Mouse (Mus musculus) stomach, embryonic 14.5 days (tissue): Measurements from ENCODE around the gene Arpc1b. TPM values are rescaled to one million over a fixed set of nuclear protein-coding genes. Genes with fewer than 3 reads are reported as not detected.
"Not testable (repeated sequence)": the region's sequence is repeated elsewhere in the genome, so short reads cannot be mapped to it uniquely, and the experiment has no call there.

ENCODE experiments used
- ATAC-seq: fragments of 200-750 bp; cut with Nextera tagmentation; 2 replicates; pipeline ENCODE4 v1.8.0; 2017; ENCODE audit warnings: low read depth, moderate TSS enrichment; ENCODE audit not compliant: insufficient number of reproducible peaks, insufficient read depth, low FRiP score
- H3K27ac ChIP-seq: fragments of 300-500 bp; sonication (generic); 2 replicates; pipeline ENCODE4 v1.5.1; 2014; ENCODE audit warnings: mild to moderate bottlenecking, low read length, moderate library complexity, mixed read lengths
- H3K27me3 ChIP-seq: fragments of 300-500 bp; sonication (generic); 2 replicates; pipeline ENCODE4 v1.6.1; 2014; ENCODE audit warnings: low read length, control low read depth, mixed read lengths; ENCODE audit not compliant: control insufficient read depth, insufficient read depth
- H3K36me3 ChIP-seq: fragments of 300-500 bp; sonication (generic); 2 replicates; pipeline ENCODE4 v1.6.1; 2014; ENCODE audit warnings: mild to moderate bottlenecking, control low read depth, low read length, moderate library complexity, mixed read lengths; ENCODE audit not compliant: control insufficient read depth, insufficient read depth
- H3K4me1 ChIP-seq: fragments of 300-500 bp; sonication (generic); 2 replicates; pipeline ENCODE4 v1.6.1; 2014; ENCODE audit warnings: low read length, control low read depth, mixed read lengths; ENCODE audit not compliant: control insufficient read depth, insufficient read depth
- H3K4me2 ChIP-seq: fragments of 300-500 bp; sonication (generic); replicated peaks from 2 replicates; pipeline ENCODE4 v1.6.1; 2014; ENCODE audit warnings: low read depth, low read length, control low read depth
- H3K4me3 ChIP-seq: fragments of 300-500 bp; sonication (generic); 2 replicates; pipeline ENCODE4 v1.5.1; 2014; ENCODE audit warnings: low read depth, low read length, control low read depth
- H3K9ac ChIP-seq: fragments of 300-500 bp; sonication (generic); replicated peaks from 2 replicates; pipeline ENCODE4 v1.6.1; 2014; ENCODE audit warnings: low read depth, mild to moderate bottlenecking, control low read depth, low read length, moderate library complexity, mixed read lengths
- H3K9me3 ChIP-seq: fragments of 300-500 bp; sonication (generic); 2 replicates; pipeline ENCODE4 v1.6.1; 2016; ENCODE audit warnings: low read depth, low read length, control low read depth; ENCODE audit not compliant: control insufficient read depth
- WGBS: fragments of 180-500 bp; shearing (Covaris S2); extraction: QIAGEN DNeasy Blood & Tissue Kit; methylation state at CpG from one replicate; pipeline ENCODE4 v1.1.7; 2014; 5-methylcytosine and 5-hydroxymethylcytosine counted together
- polyA plus RNA-seq: library from polyadenylated mRNA; unstranded; fragments of >200 nt; fragmentation: Nextera tagmentation; extraction: Ambion mirVana; gene quantifications from 2 replicates; pipeline ENCODE4 v1.2.1, GENCODE M21; 2014

Gene Arpc1b
- polyA plus RNA-seq, 1 experiment from 2014 or later: 144 TPM

GRCm38 (mm10) chr5:145129773-145130172 is 15.8 kb downstream of the Arpc1b start:
- not testable (repeated sequence) for H3K9me3 ChIP-seq, H3K4me3 ChIP-seq, H3K27ac ChIP-seq, H3K4me2 ChIP-seq, ATAC-seq, H3K4me1 ChIP-seq, H3K27me3 ChIP-seq, H3K9ac ChIP-seq
- H3K36me3 ChIP-seq: peaks cover 75% of the 10 kb centered on the region
- WGBS: 91% methylated on average over 4 of the region's 6 CpGs

GRCm38 (mm10) chr5:145130191-145130590 is 16.2 kb downstream of the Arpc1b start:
- peaks cover 75% of the 10 kb centered on the region for H3K36me3 ChIP-seq
- ATAC-seq: no peak
- H3K4me1 ChIP-seq: no peaks in the 10 kb centered on the region
- WGBS: 88% methylated on average over 11 of the region's 11 CpGs
- H3K9me3 ChIP-seq: no peaks in the 10 kb centered on the region
- H3K27me3 ChIP-seq: no peaks in the 10 kb centered on the region
- no peak overlapping the region for H3K4me2 ChIP-seq
- H3K27ac ChIP-seq: no peak overlapping the region
- H3K9ac ChIP-seq: no peak overlapping the region
- H3K4me3 ChIP-seq: no peak overlapping the region

- peaks cover 76% of the 10 kb centered on the region for H3K36me3 ChIP-seq
- H3K9me3 ChIP-seq: no peaks in the 10 kb centered on the region
- H3K9ac ChIP-seq: no peak overlapping the region
- 92% methylated on average over 3 of the region's 3 CpGs for WGBS
- no peak overlapping the region for H3K4me3 ChIP-seq
- no peak overlapping the region for H3K27ac ChIP-seq
- no peaks in the 10 kb centered on the region for H3K4me1 ChIP-seq
- no peak for ATAC-seq
- no peaks in the 10 kb centered on the region for H3K27me3 ChIP-seq
- H3K4me2 ChIP-seq: no peak overlapping the region
Observed at GRCm38 (mm10) chr5:145130995-145131394, 17.0 kb downstream of the Arpc1b start.

- 88% methylated on average over 6 of the region's 6 CpGs for WGBS
- peaks cover 77% of the 10 kb centered on the region for H3K36me3 ChIP-seq
Observed at GRCm38 (mm10) chr5:145133275-145133674, 19.3 kb downstream of the Arpc1b start.

GRCm38 (mm10) chr5:145138836-145139235 is 24.8 kb downstream of the Arpc1b start:
- peaks cover 54% of the 10 kb centered on the region for H3K36me3 ChIP-seq
- no peak for ATAC-seq
- no peaks in the 10 kb centered on the region for H3K9me3 ChIP-seq
- peak overlapping the region; percentile 81 for H3K9ac ChIP-seq
- peak overlapping the region; percentile 62 for H3K4me2 ChIP-seq
- H3K4me3 ChIP-seq: peak overlapping the region; percentile 99
- no peaks in the 10 kb centered on the region for H3K27me3 ChIP-seq
- 5% methylated on average over 6 of the region's 6 CpGs for WGBS
- peak overlapping the region; percentile 79; the same call in 1 of the 2 replicates for H3K27ac ChIP-seq
- H3K4me1 ChIP-seq: peaks cover 17% of the 10 kb centered on the region; the same call in 1 of the 2 replicates

More at GRCm38 (mm10) chr5:145133275-145133674, 19.3 kb downstream of the Arpc1b start:
- H3K9me3 ChIP-seq, H3K4me2 ChIP-seq, H3K27ac ChIP-seq, H3K4me3 ChIP-seq, H3K4me1 ChIP-seq, H3K27me3 ChIP-seq, H3K9ac ChIP-seq, ATAC-seq: not testable (repeated sequence)

GRCm38 (mm10) chr5:145139571-145140519 is 25.8 kb downstream of the Arpc1b start, which contains the start of the genes Pdap1 and Bud31:
Gene Pdap1 (minus strand): TSS chr5:145140238.
Gene Bud31 (plus strand): TSS chr5:145140362.
- Histone ChIP-seq H3K9me3 (no peaks in the 10 kb centered on the region), H3K9ac (peak within 1 kb of the TSS; percentile 81), H3K4me3 (peak within 1 kb of the TSS; percentile 99), H3K4me1 (peaks cover 17% of the 10 kb centered on the region; the same call in 1 of the 2 replicates), H3K27ac (peak within 1 kb of the TSS; percentile 79), H3K27me3 (no peaks in the 10 kb centered on the region), H3K4me2 (peak within 1 kb of the TSS; percentile 71), H3K36me3 (peaks cover 49% of the 10 kb centered on the region)
- ATAC-seq: peak; percentile 91
- WGBS: under 1% methylated on average over 84 of the region's 84 CpGs

- H3K27ac ChIP-seq: peak overlapping the region; percentile 79
- peak overlapping the region; percentile 99 for H3K4me3 ChIP-seq
- peaks cover 17% of the 10 kb centered on the region; the same call in 1 of the 2 replicates for H3K4me1 ChIP-seq
- no peaks in the 10 kb centered on the region for H3K27me3 ChIP-seq
- H3K9ac ChIP-seq: peak overlapping the region; percentile 81
- no peak for ATAC-seq
- peak overlapping the region; percentile 71 for H3K4me2 ChIP-seq
- peaks cover 47% of the 10 kb centered on the region for H3K36me3 ChIP-seq
- H3K9me3 ChIP-seq: no peaks in the 10 kb centered on the region
- under 1% methylated on average over 18 of the region's 18 CpGs for WGBS
Observed at GRCm38 (mm10) chr5:145140611-145141010, 26.6 kb downstream of the Arpc1b start.

- WGBS: 91% methylated on average over 5 of the region's 5 CpGs
- no peak for ATAC-seq
- H3K27me3 ChIP-seq: no peaks in the 10 kb centered on the region
- H3K9me3 ChIP-seq: no peaks in the 10 kb centered on the region
- H3K4me2 ChIP-seq: no peak overlapping the region
- no peak overlapping the region for H3K9ac ChIP-seq
- H3K36me3 ChIP-seq: peaks cover 67% of the 10 kb centered on the region
- no peak overlapping the region for H3K27ac ChIP-seq
- H3K4me3 ChIP-seq: no peak overlapping the region
- H3K4me1 ChIP-seq: no peaks in the 10 kb centered on the region
Observed at GRCm38 (mm10) chr5:145147748-145148147, 33.7 kb downstream of the Arpc1b start.
